Mouse (Mus musculus) adrenal gland, postnatal 25 days (tissue): ENCODE results near the gene Nfib. TPM values are rescaled to one million over a fixed set of nuclear protein-coding genes. Genes with fewer than 3 reads are reported as not detected.

Experiments used
- DNase-seq: peaks from one replicate; pipeline ENCODE4 v3.0.0; 2021; ENCODE audit warnings: mixed read lengths
- total RNA-seq: library from RNA; stranded (reverse); gene quantifications from 2 replicates; pipeline ENCODE4 v1.2.3, GENCODE M21; 2021

The Nfib gene
- total RNA-seq, 1 experiment from 2014 or later: 134 TPM

- peak; percentile 41 for DNase-seq
Measured at GRCm38 (mm10) chr4:82592086-82593030, 113.2 kb downstream of the Nfib start.

- peak; percentile 24 for DNase-seq
Measured at GRCm38 (mm10) chr4:82589345-82589890, 116.1 kb downstream of the Nfib start.

GRCm38 (mm10) chr4:82588718-82589117 is 116.8 kb downstream of the Nfib start:
- no peak for DNase-seq

- DNase-seq: no peak
Measured at GRCm38 (mm10) chr4:82587146-82587870, 118.2 kb downstream of the Nfib start.

- no peak for DNase-seq
Measured at GRCm38 (mm10) chr4:82586637-82587036, 118.9 kb downstream of the Nfib start.

- DNase-seq: no peak
Measured at GRCm38 (mm10) chr4:82585536-82585935, 120.0 kb downstream of the Nfib start.

- no peak for DNase-seq
Measured at GRCm38 (mm10) chr4:82585056-82585455, 120.5 kb downstream of the Nfib start.

- no peak for DNase-seq
Measured at GRCm38 (mm10) chr4:82584548-82584947, 121.0 kb downstream of the Nfib start.

- DNase-seq: no peak
Measured at GRCm38 (mm10) chr4:82573291-82573605, 132.3 kb downstream of the Nfib start.

GRCm38 (mm10) chr4:82572410-82573290 is 132.9 kb downstream of the Nfib start:
- no peak for DNase-seq

GRCm38 (mm10) chr4:82558816-82559215 is 146.7 kb downstream of the Nfib start:
- DNase-seq: no peak

GRCm38 (mm10) chr4:82555673-82556171 is 149.8 kb downstream of the Nfib start:
- no peak for DNase-seq

GRCm38 (mm10) chr4:82553658-82554057 is 151.9 kb downstream of the Nfib start:
- DNase-seq: no peak

GRCm38 (mm10) chr4:82552238-82552637 is 153.3 kb downstream of the Nfib start:
- DNase-seq: no peak

GRCm38 (mm10) chr4:82549762-82550380 is 155.7 kb downstream of the Nfib start:
- no peak for DNase-seq

- no peak for DNase-seq
Measured at GRCm38 (mm10) chr4:82548247-82548646, 157.3 kb downstream of the Nfib start.

- DNase-seq: no peak
Measured at GRCm38 (mm10) chr4:82543936-82544335, 161.6 kb downstream of the Nfib start.

GRCm38 (mm10) chr4:82543398-82543740 is 162.2 kb downstream of the Nfib start:
- DNase-seq: no peak

GRCm38 (mm10) chr4:82542656-82543397 is 162.7 kb downstream of the Nfib start:
- DNase-seq: no peak

GRCm38 (mm10) chr4:82541894-82542510 is 163.5 kb downstream of the Nfib start:
- DNase-seq: peak; percentile 51
